Mouse (Mus musculus): ENCODE results near the gene Sumo3.

The Sumo3 gene

GRCm38 (mm10) chr10:77589749-77590148 is 16.1 kb upstream of the Sumo3 start:
- DNase-seq = no peak

GRCm38 (mm10) chr10:77590812-77591211 is 15.1 kb upstream of the Sumo3 start:
- peak; percentile 33 for DNase-seq

GRCm38 (mm10) chr10:77591546-77591945 is 14.4 kb upstream of the Sumo3 start:
- DNase-seq = no peak

- no peak for DNase-seq
Observed at GRCm38 (mm10) chr10:77596060-77596459, 9.8 kb upstream of the Sumo3 start.

- DNase-seq = no peak
Observed at GRCm38 (mm10) chr10:77603021-77603420, 2.9 kb upstream of the Sumo3 start.

- no peak for DNase-seq
Observed at GRCm38 (mm10) chr10:77604111-77604510, 1.8 kb upstream of the Sumo3 start.

- DNase-seq = no peak
Observed at GRCm38 (mm10) chr10:77604958-77605357, 939 bp upstream of the Sumo3 start.

GRCm38 (mm10) chr10:77605368-77605767 is 529 bp upstream of the Sumo3 start:
- DNase-seq = no peak

GRCm38 (mm10) chr10:77606855-77607254 is 958 bp downstream of the Sumo3 start:
- no peak for DNase-seq

- no peak for DNase-seq
Observed at GRCm38 (mm10) chr10:77607441-77607840, 1.5 kb downstream of the Sumo3 start.

- DNase-seq = no peak
Observed at GRCm38 (mm10) chr10:77608589-77608988, 2.7 kb downstream of the Sumo3 start.

- DNase-seq = no peak
Observed at GRCm38 (mm10) chr10:77610221-77610961, 4.5 kb downstream of the Sumo3 start.

- DNase-seq = no peak
Observed at GRCm38 (mm10) chr10:77613409-77613808, 7.5 kb downstream of the Sumo3 start.

GRCm38 (mm10) chr10:77615647-77616046 is 9.8 kb downstream of the Sumo3 start:
- no peak for DNase-seq

GRCm38 (mm10) chr10:77616166-77616565 is 10.3 kb downstream of the Sumo3 start:
- no peak for DNase-seq

GRCm38 (mm10) chr10:77616926-77617325 is 11.0 kb downstream of the Sumo3 start:
- no peak for DNase-seq

- no peak for DNase-seq
Observed at GRCm38 (mm10) chr10:77621546-77621945, 15.6 kb downstream of the Sumo3 start.

GRCm38 (mm10) chr10:77622055-77622988 is 16.4 kb downstream of the Sumo3 start, which contains the start of gene Ube2g2:
Ube2g2 (plus strand) TSS chr10:77622275.
- peak; percentile 95 for DNase-seq

- peak; percentile 21 for DNase-seq
Observed at GRCm38 (mm10) chr10:77623069-77623492, 17.2 kb downstream of the Sumo3 start.

- DNase-seq = no peak
Observed at GRCm38 (mm10) chr10:77623639-77624400, 17.9 kb downstream of the Sumo3 start.

GRCm38 (mm10) chr10:77624570-77624995 is 18.7 kb downstream of the Sumo3 start:
- DNase-seq = no peak

GRCm38 (mm10) chr10:77626036-77626435 is 20.1 kb downstream of the Sumo3 start:
- no peak for DNase-seq

GRCm38 (mm10) chr10:77626591-77626990 is 20.7 kb downstream of the Sumo3 start:
- DNase-seq = no peak
